Mouse (Mus musculus): Measurements from ENCODE around the gene Ube2g2.

Ube2g2 gene

DNA sequence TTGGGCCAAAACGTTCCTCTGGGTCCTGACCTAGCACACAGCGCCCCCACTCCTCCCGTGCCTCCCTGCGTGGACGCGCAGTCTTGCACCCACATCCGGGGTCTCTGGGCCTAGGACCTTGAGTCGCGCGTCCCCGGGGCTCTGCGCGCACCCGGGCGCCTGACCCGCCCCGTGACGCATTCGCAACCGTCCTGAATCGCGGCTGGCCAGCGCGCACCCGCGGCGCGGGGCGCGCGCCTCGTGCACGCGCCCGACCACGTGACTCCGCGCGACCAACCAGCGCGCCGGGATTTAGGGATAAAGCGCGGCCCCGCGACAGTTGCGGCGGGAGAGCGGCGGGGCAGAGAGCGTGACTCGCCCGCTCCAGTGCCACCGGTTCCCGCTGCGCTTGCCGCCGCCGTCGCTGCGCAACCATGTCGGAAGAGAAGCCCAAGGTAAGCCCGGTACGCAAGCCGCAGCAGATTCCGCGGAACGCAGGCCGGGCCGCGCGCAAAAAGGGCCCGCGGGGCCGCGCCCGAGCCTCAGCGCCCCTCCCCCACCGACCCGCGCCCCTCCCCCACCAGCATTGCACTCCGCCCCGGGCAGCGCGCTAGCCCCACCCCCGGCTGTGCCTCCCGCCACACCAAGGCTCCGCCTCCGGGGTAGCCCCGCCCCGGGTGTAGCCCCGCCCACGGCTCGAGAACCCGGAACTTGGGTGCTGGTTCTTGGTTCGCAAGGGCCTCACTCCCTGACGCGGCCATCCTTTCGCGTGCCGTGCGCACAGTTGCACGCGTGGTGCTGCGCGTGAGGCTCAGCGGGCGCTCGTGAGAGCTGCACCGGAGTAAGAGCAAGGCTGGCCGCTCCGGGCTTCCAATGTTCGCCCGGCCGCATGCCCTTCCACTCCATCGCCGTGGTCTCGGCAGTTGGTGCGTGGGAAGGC lies 15.9 kb upstream of the Ube2g2 start, which contains the start of the genes Sumo3 and Gm49325:
Sumo3 (plus strand) TSS at position 190 of the 919 bp plus-strand sequence.
Gm49325 (plus strand) TSS at position 290 of the 919 bp plus-strand sequence.
- DNase-seq (ENCODE audit: low read depth, low spot score): peak; percentile 92

DNA sequence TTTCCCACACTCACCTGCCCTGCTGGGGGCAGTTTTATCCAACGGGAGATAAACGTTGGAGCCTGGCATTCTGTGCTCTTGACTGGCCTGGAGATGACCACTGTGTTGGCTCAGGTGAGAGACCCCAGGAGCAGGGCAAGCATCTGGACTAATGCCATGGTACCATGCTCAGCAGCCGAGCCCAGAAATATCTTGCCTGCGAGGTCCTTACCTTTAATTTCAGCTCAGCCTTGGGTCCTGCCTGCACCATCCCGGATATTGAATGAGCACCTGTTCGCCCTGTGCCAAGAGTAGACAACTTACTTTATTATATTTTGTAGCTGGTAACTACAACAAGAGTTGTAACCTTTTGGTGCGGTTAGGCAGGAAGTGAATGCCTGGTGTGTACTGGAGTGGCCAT lies 15.2 kb upstream of the Ube2g2 start:
- no peak for DNase-seq (ENCODE audit: low read depth, low spot score)

DNA sequence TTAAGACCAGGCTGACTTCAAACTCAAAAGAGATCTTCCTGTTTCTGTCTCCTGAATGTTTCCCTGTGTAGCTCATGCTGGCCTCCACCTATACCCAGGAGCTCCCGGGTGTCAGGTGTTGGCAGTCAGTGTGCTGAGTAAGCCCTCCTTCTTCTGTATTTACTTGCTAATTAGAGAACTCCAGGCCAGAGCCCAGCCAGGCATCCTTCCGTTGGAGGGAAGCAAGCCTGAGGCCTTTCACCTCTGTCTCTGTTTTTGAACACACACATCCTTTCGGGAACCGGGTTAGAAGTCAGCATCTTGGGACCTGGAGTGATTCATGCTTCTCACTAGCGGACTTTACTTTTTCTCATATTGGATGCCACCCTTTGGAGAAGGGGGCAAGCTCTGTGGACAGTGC lies 14.6 kb upstream of the Ube2g2 start:
- no peak for DNase-seq (ENCODE audit: low read depth, low spot score)

DNA sequence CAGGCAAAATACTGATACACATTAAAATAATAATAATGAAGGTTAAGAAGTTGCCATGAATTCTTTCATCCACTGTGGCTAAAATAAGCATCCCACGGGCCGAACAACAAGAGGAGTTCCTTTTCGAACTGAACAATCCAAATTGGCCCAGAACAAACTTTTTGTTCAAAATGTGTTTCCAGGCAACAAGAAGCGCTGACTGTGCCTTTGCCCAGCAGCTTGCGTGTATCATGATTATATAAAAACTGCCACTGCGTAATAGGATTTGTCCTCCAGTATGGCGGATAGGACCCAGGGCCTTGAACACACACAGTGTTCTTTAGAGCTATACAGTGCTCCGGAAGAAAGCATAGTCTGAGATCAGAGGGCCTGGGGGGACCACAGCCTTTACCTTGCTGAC lies 13.5 kb upstream of the Ube2g2 start:
- DNase-seq (ENCODE audit: low read depth, low spot score): no peak

DNA sequence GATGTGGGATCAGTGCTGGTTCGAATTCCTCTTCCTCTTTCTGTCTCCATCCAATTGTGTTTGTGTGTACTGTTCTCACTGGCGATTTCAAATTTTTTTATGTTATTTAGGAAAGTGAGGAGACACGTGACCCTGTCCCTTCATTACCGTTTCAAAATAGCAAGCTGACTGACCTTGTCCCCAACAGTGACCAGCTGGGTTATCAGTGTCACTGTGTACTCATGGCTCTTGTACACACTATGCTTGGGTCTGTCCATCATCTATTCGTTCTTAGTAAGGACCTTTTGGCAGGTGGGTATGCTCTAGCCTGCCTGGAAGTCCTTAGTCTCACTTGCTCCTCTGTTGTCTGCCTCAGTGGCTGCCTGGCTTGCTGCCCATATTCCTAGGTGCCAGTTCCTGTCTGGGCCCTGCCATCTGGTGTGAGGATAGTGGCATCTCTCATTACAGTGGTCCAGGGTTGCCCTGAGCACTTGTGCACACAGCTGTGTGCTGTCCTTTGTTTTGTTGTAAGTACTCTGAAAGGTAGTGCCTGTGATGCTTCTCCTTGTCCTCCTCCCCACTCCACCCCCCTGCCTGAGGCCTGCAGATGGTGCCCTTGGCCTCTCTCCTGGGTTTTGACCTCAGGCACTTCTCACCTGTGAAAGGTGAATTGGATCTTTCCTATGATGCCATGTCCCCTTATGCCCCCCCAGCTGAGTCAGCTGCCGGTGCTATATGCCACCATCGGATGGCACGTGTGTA lies 11.7 kb upstream of the Ube2g2 start:
- no peak for DNase-seq (ENCODE audit: low read depth, low spot score)

DNA sequence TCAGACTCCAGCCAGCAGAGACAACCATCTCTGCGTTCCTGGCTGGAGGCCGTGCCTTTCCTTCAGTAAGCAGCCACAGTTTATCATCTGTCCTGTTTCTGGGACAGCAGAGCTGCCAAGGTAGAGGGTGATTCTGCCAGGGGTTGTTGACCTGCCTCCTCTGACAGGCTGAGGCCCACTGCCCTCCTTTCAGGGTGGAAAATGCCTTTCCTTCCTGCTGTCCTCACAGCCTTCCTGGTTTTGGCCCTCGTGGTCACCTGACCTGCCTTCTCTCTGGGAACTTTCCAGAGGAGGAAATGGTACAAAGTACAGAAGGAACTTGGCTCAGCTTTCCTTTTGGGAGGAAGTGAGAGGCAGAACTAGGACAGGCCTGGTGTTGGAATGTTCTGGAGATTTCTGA lies 8.7 kb upstream of the Ube2g2 start:
- DNase-seq (ENCODE audit: low read depth, low spot score): no peak

DNA sequence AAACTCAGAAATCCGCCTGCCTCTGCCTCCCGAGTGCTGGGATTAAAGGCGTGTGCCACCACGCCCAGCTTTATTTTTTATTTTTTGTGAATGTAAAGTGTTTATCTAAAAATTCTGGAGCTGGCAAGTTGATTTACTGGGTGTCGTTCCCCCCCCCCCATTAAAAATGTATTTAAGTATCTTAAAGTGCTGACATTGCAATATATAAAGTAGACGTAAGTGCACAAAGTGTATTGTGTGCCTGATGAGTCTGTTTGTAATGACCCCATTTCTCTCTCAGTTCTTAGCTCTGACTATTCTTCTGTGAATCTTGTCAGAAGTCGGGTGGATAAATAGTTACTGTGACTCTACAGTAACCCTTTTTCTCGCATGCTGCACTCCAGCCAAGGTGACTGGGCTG lies 6.4 kb upstream of the Ube2g2 start:
- no peak for DNase-seq (ENCODE audit: low read depth, low spot score)

DNA sequence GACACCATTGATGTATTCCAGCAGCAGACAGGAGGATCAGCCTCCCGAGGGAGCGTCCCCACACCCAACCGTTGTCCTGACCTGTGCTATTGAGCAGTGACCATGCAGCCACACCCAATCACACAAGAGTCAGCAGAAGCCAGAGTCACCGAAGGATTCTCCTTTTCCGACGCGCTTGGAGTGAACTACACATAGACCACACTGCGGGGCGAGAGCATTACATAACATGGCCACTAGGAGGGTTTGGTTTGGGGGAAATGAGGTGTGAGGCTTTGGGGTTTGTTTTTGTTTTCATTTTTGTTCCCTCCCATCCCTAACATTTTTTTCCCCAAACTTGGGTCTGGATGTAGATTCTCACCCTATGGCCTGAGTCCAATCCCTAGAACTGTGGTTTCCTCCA lies 5.9 kb upstream of the Ube2g2 start:
- no peak for DNase-seq (ENCODE audit: low read depth, low spot score)

DNA sequence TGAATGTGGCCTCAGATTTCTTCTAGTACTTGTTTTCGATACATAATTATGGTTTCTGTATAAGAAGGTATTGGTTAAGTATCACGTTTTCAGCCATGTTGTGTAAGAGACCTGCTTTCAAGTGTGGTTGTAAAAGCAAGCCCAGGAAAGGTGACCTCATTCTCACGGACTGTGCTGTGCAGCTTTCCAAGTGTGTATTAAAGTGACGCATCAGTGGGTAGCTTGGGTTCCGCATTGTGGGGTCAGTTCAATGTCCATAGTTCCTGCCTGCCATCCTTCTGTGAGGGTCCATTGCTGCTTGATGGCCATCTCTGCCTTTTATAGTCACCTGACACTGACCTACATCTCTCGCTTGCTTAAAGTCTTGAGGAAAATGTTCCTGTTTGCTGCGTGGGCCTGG lies 5.1 kb upstream of the Ube2g2 start:
- no peak for DNase-seq (ENCODE audit: low read depth, low spot score)

DNA sequence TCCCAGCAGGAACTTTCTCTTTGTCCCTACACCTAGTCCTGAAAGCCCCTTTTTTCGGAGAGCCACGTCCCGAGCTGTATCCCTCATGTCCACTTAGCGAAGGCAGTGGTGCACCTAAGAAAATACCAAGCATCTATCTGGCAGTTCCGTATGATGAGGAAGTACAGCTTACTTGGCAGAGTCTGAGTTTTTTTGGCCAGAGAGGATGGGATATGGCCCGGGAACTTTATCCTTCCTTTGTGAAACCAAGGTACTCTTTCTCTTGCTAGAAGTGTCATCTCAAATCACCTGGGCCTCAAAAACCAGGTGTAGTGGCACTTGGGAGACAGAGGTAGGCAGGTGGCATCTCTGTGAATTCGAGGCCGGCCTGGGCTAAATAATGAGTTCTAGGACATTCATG lies 529 bp upstream of the Ube2g2 start:
- DNase-seq (ENCODE audit: low read depth, low spot score): no peak

DNA sequence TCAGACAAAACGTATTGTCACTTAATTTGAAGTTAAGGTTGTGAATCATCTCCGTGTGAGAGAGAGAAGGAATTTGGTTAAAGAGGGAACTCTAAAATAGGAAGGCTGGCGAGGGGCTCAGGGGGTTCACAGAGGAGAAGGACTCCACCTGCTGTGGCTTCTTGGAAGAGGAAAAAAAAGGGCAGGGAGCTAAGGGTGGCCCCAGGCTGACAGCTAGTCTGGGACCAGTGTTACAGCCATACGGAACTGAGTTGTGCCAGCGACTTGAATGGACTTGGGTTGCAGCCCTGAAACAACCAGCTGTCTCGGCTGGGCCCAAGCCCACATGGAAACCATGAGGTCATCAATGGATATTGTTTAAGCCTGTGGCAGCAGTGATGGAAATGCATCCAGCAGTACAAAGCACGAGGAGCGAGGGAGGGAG lies 1.0 kb downstream of the Ube2g2 start:
- DNase-seq (ENCODE audit: low read depth, low spot score): peak; percentile 47

DNA sequence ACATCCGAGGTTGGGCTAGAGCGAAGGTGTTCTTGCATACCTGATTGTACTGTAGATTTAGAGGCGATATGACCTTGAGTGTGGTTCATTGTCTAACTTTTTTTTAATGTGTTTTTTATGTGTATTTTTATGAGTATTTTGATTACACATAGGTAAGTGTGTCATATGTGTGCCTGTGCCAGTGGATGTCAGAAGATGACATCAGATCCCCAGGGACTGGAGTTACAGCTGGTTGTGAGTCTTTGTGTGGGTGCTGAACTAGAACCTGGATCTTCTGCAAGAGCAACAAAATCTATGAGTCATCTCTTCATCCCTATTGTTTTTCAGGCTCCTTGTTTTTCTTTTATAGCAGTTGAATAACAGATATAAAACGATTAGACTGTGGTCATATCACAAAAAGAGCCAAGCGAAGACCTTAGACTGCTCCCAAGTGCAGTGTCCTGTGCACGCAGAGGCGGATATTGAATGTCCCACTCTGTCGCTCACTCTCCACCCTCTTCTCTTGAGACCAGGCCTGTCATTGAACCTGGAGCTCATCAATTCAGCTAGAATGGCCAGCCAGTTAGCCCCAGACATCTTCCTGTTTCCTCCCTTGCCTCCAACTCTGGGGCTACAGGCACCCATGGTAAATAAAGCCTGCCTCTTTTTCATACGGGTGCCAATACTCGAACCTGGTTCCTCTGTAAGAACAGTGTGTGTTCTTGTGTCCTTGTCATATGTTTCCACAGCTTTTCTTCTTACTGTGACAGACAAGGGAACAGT lies 1.7 kb downstream of the Ube2g2 start:
- DNase-seq (ENCODE audit: low read depth, low spot score): no peak

DNA sequence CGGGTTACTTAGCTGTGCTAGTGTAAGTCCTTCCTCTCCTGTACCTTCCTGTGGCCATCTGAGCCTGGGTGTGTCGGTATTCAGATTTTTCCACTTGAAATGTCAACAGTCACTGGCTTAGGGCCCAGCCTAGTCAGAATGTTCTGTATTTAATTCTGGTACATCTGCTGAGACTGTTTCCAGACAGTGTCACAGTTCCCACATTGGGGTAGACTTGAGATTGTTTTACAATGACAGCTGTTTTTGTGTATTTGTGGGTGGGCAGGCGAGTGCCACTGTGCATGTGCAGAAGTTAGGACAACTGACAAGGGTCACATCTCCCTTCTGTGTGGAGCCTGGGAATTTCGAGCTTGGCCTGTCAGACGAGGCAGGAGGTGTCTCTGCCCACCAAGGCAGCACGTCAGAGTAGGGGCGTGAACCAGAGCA lies 2.5 kb downstream of the Ube2g2 start:
- DNase-seq (ENCODE audit: low read depth, low spot score): no peak

DNA sequence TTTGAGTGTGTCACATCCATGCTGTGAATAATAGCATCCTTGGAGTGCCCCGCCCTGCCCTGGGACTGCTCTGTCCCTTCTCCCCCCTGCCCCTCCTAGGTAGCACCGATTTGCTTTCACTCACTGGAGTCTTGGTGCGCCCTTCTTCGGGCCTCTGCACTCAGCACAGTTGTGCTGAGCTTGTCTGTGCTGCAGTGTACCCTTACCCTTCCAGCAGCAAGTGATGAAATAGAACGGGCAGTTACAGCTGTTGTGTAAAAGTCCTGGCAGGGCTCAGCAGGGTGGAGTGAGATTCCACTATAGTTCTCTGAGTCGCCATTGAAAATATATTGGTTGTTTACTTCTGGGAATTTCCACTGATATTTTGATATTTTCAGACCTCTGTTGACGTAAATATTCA lies 4.0 kb downstream of the Ube2g2 start:
- no peak for DNase-seq (ENCODE audit: low read depth, low spot score)

DNA sequence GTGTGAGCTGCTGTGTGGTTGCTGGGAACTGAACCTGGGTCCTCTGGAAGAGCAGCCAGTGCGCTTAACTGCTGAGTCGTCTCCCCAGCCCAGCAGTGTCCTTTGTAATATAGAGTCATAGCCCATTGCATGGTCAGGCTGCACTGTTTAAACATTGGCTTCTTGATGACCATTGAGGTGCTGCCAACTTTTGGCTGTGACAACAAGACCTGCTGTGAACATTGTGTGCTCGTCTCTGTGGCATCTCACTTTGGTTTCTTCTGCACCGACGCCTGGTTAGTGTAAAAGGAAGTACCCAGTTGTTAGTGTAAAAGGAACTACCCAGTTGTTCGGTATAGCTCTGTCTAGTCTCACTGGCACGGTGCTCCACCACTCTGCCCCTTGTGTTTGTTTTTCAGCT lies 4.5 kb downstream of the Ube2g2 start:
- DNase-seq (ENCODE audit: low read depth, low spot score): no peak

DNA sequence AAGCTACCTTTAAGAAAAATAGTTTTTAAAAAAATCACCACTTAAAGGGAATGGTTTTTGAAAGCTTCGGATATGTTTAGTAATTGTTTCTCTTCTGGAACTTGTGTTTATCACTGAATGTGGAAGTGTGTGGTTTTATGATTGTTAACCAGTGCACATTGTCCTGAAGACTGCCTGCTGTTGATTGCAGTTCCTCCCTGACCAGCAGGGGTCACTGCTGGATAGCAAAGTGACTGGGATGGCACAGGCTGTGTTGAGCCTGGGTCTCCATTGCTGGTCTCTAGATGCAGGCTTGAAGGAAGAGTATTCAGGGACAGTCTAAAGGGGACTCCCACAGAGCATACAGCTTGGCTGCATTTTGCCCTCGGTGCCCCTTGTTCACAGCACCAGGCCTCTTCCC lies 5.4 kb downstream of the Ube2g2 start:
- DNase-seq (ENCODE audit: low read depth, low spot score): peak; percentile 90

DNA sequence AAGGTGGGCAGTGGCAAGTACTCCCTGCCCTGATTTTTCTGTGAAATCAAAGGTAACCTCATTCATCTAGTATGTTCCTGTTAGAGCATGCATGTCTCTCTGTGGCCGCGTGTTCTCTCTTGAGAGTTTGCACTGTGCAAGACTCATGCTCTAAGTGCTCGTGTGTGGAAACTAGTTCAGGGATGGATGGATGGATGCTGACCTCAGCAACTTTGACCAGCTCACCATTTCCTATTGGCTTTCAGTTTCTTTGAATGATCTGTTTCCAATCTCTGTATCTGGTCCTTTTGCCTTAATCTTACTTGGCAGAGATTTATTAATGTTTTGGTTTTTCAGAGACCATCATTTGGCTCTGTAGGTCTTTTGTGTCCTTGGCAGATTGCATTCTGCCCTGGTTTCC lies 7.1 kb downstream of the Ube2g2 start:
- DNase-seq (ENCODE audit: low read depth, low spot score): no peak

DNA sequence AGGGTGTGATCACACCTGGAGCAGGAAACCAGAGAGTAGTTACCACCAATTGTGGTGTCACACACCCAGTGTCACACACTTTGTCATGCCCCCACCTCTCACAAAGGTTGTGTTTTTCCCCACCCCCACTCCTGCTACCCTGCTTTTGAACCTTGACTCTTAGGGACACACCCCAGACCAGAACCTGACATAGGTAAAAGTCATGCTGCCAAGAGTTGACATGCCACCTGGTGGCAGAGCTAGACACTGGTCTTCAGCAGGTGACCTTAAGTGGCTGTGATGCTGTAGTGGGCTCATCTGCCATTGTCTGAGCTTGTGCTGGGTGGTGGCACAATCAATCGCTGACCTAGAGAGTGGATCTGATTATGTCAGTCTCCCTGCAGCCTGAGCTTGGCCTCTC lies 7.9 kb downstream of the Ube2g2 start:
- DNase-seq (ENCODE audit: low read depth, low spot score): no peak

DNA sequence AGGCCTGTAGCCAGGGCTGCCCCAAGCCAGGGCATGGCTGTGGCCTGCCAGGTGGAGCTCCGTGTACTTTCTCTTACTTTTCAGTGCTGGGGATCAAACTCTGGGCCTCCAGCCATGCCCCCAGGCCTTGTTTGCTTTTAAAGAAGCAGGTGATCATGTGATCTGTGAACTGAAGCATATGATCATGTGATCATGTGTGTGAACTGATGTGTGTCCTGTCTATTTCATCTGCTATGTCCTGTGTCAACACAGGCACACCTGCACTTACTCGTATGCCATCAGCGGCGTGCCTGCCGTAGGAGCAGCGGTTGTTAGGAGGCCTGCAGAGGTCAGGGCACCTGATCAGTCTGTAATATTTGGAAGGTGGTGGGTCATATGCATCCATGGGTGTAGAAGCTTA lies 11.9 kb downstream of the Ube2g2 start:
- no peak for DNase-seq (ENCODE audit: low read depth, low spot score)

DNA sequence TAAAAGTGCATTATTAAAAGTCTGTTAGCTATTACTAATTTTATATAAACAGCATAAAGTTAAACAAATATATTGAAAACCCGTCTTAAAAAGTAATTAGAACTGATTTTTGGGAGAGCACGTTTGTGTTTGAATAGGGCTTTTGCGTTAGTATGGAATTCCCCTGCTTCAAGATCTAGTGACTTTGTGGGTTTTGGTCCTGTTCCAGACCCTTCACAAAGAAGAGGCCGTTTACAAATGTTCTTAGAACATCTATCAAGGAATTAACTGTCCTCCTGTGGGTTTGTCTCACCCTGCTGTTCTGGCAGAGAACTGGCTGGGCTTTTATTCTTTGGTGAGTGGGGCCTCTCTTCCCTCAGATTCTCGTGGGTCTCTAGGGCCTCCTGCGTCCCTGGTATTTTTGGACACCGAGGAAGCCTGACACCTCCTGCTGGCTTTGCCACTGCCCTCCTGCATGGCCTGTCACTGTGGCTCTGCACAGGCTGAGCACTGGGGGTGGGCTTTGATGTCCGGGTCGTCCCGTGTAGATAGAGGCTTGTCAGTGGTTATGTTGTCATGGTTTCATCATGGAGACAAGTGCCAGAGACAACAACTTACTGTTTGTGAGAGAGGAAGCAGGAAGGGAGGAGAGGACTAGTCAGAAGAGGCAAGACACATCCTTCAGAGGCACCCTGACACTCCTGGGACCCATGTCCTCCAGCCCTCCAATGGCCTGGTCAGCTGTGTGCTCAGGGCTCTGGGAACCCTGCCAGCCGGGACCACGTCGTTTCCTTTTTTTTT lies 12.6 kb downstream of the Ube2g2 start:
- no peak for DNase-seq (ENCODE audit: low read depth, low spot score)

DNA sequence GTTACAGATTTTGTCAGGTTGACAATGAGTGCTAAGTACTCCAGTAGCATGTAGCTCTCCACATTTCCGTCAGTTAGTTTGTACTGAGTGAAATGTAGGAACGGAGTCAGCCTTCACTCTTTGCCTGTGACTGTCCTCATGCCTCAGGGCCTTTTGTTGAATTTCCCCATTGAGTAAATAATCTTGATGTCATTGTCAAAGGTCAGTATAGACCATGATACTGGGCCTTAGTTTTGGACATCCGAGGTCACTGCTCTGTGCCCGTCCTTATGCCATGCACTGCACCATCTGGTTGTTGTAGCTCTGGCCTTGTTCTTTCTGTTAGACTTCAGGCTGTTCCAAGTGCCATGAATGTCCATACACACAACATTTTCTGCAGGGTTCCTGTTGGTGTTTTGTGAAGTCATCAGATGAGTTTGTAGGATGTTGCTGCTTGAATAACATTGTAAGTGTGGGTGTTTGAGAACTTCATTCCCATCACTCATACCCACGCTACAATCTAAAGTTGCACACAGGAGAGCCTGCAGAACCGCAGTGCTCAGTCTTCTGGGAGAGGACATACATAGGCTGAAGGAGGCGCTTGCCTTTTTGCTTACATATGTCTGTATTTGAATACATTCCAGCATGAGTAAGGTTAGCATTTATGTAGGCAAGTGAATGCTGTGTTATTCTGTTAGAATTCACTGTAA lies 14.3 kb downstream of the Ube2g2 start:
- no peak for DNase-seq (ENCODE audit: low read depth, low spot score)

All from mesoderm, embryonic 11.5 days (tissue).